10 mouse cellular contexts compared by ENCODE assay signal in the genomic region with DNA sequence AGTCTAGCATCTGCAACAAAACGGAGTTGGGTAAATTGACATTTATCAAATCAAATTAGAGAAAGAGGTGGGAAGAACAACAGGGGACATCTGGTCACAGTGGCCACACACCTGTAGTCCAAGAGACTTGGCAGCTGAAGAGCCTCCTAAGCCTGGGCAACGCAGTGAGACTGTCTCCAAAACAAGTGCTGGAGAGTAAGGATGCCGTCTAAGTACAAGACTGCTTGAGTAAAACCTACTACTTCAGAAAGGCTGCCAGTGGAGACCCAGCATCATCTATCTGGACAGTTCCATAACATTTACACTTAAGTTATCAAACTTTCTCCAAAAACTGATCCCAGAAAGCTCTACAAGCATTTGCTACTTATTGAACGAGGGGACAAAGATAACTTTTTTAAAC. TPM values are rescaled to one million over a fixed set of nuclear protein-coding genes. Genes with fewer than 3 reads are reported as not detected.
DNase-seq lines count a peak whose midpoint lies in the region; ATAC-seq lines count a peak whose summit lies in the region.
"Had no signal": no experiment of that assay in that cellular context is flagged by ENCODE, and none has a peak within 500 bp of the region (broad histone marks: within the 10 kb centered on the region; RNA-seq: fewer than 3 reads in every experiment).

No protein-coding gene starts in this region.

- DNase-seq in kidney, postnatal 10 days: no peak
- no peak for DNase-seq in embryonic facial prominence, embryonic 14.5 days (ENCODE audit: low spot score)
- DNase-seq in hindbrain, embryonic 14.5 days (ENCODE audit: low spot score): no peak
- DNase-seq in embryo, embryonic 11 days: no peak
- DNase-seq in lung, postnatal 10 days: no peak
- no peak for DNase-seq in gastrocnemius, postnatal 4 days (ENCODE audit: low spot score in 2 of 2)
- DNase-seq: thymus, adult 18-20 months had no signal

- H3K36me3 ChIP-seq in kidney, embryonic 15.5 days: peaks cover 20% of the 10 kb centered on the region
- H3K36me3 ChIP-seq in embryonic facial prominence, embryonic 14.5 days (ENCODE audit: control insufficient read depth, insufficient read depth, low read length): peaks cover 27% of the 10 kb centered on the region
- H3K36me3 ChIP-seq in hindbrain, embryonic 14.5 days (replicated peaks; ENCODE audit: control insufficient read depth, insufficient read depth): peaks cover 11% of the 10 kb centered on the region; the same call in 1 of the 2 replicates
- peaks cover 12% of the 10 kb centered on the region for H3K36me3 ChIP-seq in midbrain, embryonic 12.5 days

- no peak for ATAC-seq in kidney, embryonic 15.5 days (replicated peaks; ENCODE audit: low FRiP score)
- no peak for ATAC-seq in embryonic facial prominence, embryonic 14.5 days (ENCODE audit: low read depth)
- no peak for ATAC-seq in hindbrain, embryonic 14.5 days (ENCODE audit: low FRiP score)
- no peak for ATAC-seq in midbrain, embryonic 12.5 days (ENCODE audit: low FRiP score, low read depth)
- ATAC-seq: Patski had no signal

- peak overlapping the region; percentile 68 for H3K4me2 ChIP-seq in kidney, embryonic 15.5 days
- H3K4me2 ChIP-seq in embryonic facial prominence, embryonic 14.5 days (ENCODE audit: low read depth, low read length): peak overlapping the region; percentile 93
- H3K4me2 ChIP-seq in hindbrain, embryonic 14.5 days (replicated peaks): peak overlapping the region; percentile 72
- peak overlapping the region; percentile 76; the same call in 1 of the 2 replicates for H3K4me2 ChIP-seq in midbrain, embryonic 12.5 days (replicated peaks)

- no peaks in the 10 kb centered on the region for H3K9me3 ChIP-seq in kidney, embryonic 15.5 days (replicated peaks)
- no peaks in the 10 kb centered on the region for H3K9me3 ChIP-seq in embryonic facial prominence, embryonic 14.5 days (ENCODE audit: control insufficient read depth, low read length)
- H3K9me3 ChIP-seq in hindbrain, embryonic 14.5 days (ENCODE audit: control insufficient read depth, low read length): no peaks in the 10 kb centered on the region
- no peaks in the 10 kb centered on the region for H3K9me3 ChIP-seq in midbrain, embryonic 12.5 days

- WGBS in kidney, embryonic 15.5 days: 52% methylated on average over 4 of the region's 4 CpGs
- 53% methylated on average over 4 of the region's 4 CpGs for whole genome bisulfite sequencing in embryonic facial prominence, embryonic 14.5 days
- 65% methylated on average over 4 of the region's 4 CpGs for WGBS in hindbrain, embryonic 14.5 days
- 71% methylated on average over 4 of the region's 4 CpGs for WGBS in midbrain, embryonic 12.5 days

- no peaks in the 10 kb centered on the region for H3K27me3 ChIP-seq in kidney, embryonic 15.5 days
- H3K27me3 ChIP-seq in embryonic facial prominence, embryonic 14.5 days (replicated peaks; ENCODE audit: control insufficient read depth, insufficient read depth, low read length): no peaks in the 10 kb centered on the region
- H3K27me3 ChIP-seq in hindbrain, embryonic 14.5 days (ENCODE audit: control insufficient read depth, insufficient read depth, low read length): no peaks in the 10 kb centered on the region
- H3K27me3 ChIP-seq in midbrain, embryonic 12.5 days: no peaks in the 10 kb centered on the region
- H3K27me3 ChIP-seq: Patski had no signal

- H3K4me1 ChIP-seq in kidney, embryonic 15.5 days: peaks cover 34% of the 10 kb centered on the region
- H3K4me1 ChIP-seq in embryonic facial prominence, embryonic 14.5 days (ENCODE audit: control insufficient read depth, insufficient read depth, low read length): peaks cover 36% of the 10 kb centered on the region
- H3K4me1 ChIP-seq in hindbrain, embryonic 14.5 days (replicated peaks; ENCODE audit: control insufficient read depth, insufficient read depth, low read length): peaks cover 41% of the 10 kb centered on the region
- peaks cover 33% of the 10 kb centered on the region for H3K4me1 ChIP-seq in midbrain, embryonic 12.5 days

- no peak overlapping the region for H3K9ac ChIP-seq in kidney, embryonic 15.5 days
- 0 out of 2 replicates have a peak overlapping the region, but pooled peaks have one; percentile 6 for H3K9ac ChIP-seq in embryonic facial prominence, embryonic 14.5 days (ENCODE audit: low read depth, low read length)
- H3K9ac ChIP-seq in hindbrain, embryonic 14.5 days: no peak overlapping the region
- no peak overlapping the region for H3K9ac ChIP-seq in midbrain, embryonic 12.5 days (replicated peaks)

- peak overlapping the region; percentile 24 for H3K4me3 ChIP-seq in kidney, embryonic 15.5 days (replicated peaks)
- peak overlapping the region; percentile 3; the same call in 1 of the 2 replicates for H3K4me3 ChIP-seq in embryonic facial prominence, embryonic 14.5 days (ENCODE audit: low read depth, low read length)
- H3K4me3 ChIP-seq in hindbrain, embryonic 14.5 days (replicated peaks; ENCODE audit: low read length): no peak overlapping the region
- peak overlapping the region; percentile 14; the same call in 1 of the 2 replicates for H3K4me3 ChIP-seq in midbrain, embryonic 12.5 days

- 0 out of 2 replicates have a peak overlapping the region, but pooled peaks have one; percentile 32 for H3K27ac ChIP-seq in kidney, embryonic 15.5 days
- H3K27ac ChIP-seq in embryonic facial prominence, embryonic 14.5 days (replicated peaks; ENCODE audit: low read depth, low read length): no peak overlapping the region
- no peak overlapping the region for H3K27ac ChIP-seq in hindbrain, embryonic 14.5 days
- H3K27ac ChIP-seq in midbrain, embryonic 12.5 days (replicated peaks): no peak overlapping the region

RNA-seq across cellular contexts. Expression of a gene that starts 3.7 kb away (rescaled TPM):
- 207 and 231 TPM in 2 replicates for polyA plus RNA-seq in kidney, embryonic 15.5 days (2015; fragmentation: Nextera tagmentation; extraction: Ambion mirVana)
- polyA plus RNA-seq in embryonic facial prominence, embryonic 14.5 days (2014; fragmentation: Nextera tagmentation; extraction: Ambion mirVana): 127 and 140 TPM in 2 replicates
- polyA plus RNA-seq in hindbrain, embryonic 14.5 days (2014; fragmentation: Nextera tagmentation; extraction: Ambion mirVana): 105 and 122 TPM in 2 replicates
- polyA plus RNA-seq in midbrain, embryonic 12.5 days (2016; fragmentation: Nextera tagmentation; extraction: Ambion mirVana): 471 and 527 TPM in 2 replicates
- 100 to 1,000 TPM; 214 to 238 TPM for total RNA-seq in gastrocnemius, postnatal 4 days (2021)

RNA-seq across cellular contexts. Expression of a gene that starts 3.8 kb away (rescaled TPM):
- 1.9 and 2.6 TPM in 2 replicates for polyA plus RNA-seq in kidney, embryonic 15.5 days (2015; fragmentation: Nextera tagmentation; extraction: Ambion mirVana)
- 1.7 and 2.4 TPM in 2 replicates for polyA plus RNA-seq in embryonic facial prominence, embryonic 14.5 days (2014; fragmentation: Nextera tagmentation; extraction: Ambion mirVana)
- 3.4 and 4.0 TPM in 2 replicates for polyA plus RNA-seq in hindbrain, embryonic 14.5 days (2014; fragmentation: Nextera tagmentation; extraction: Ambion mirVana)
- polyA plus RNA-seq in midbrain, embryonic 12.5 days (2016; fragmentation: Nextera tagmentation; extraction: Ambion mirVana): 3.2 and 3.5 TPM in 2 replicates
- total RNA-seq in gastrocnemius, postnatal 4 days (2021): 1 to 10 TPM; 2.6 to 2.8 TPM
